Mouse (Mus musculus): ENCODE results near the gene Gm10964.

GRCm38 (mm10) chr3:103780777-103781176 is 41.6 kb downstream of the Gm10964 start:
- TF ChIP-seq CTCF (IDR thresholded peaks at IDR 0.05; ENCODE audit: low read depth) (no peak), EP300 (IDR thresholded peaks at IDR 0.05; ENCODE audit: low read depth) (no peak)

Data from liver, postnatal 0 days (tissue).